Mouse (Mus musculus) olfactory bulb, adult 2 months (tissue): Measurements from ENCODE around the gene Gpr3.

Source experiments
- CTCF ChIP-seq: fragments of 200-500 bp; IDR thresholded peaks from 2 replicates; pipeline ENCODE4 v1.5.1; 2012; ENCODE audit warnings: low read depth, mild to moderate bottlenecking, low read length, moderate library complexity; ENCODE audit not compliant: insufficient read depth
- POLR2A ChIP-seq: fragments of 200-500 bp; IDR thresholded peaks from 2 replicates; pipeline ENCODE4 v1.6.1; 2012; ENCODE audit warnings: mild to moderate bottlenecking, low read depth, low read length, moderate library complexity; ENCODE audit not compliant: insufficient read depth

- no peak for TF ChIP-seq CTCF
- no peak for TF ChIP-seq POLR2A
These were observed 41.7 kb downstream of the Gpr3 start for GRCm38 (mm10) chr4:133170616-133171015.
